Mouse (Mus musculus): ENCODE results near the gene Wdr70. TPM values are rescaled to one million over a fixed set of nuclear protein-coding genes. Genes with fewer than 3 reads are reported as not detected.

Gene Wdr70
- total RNA-seq, 1 experiment from 2014 or later = 30.0 TPM

DNA sequence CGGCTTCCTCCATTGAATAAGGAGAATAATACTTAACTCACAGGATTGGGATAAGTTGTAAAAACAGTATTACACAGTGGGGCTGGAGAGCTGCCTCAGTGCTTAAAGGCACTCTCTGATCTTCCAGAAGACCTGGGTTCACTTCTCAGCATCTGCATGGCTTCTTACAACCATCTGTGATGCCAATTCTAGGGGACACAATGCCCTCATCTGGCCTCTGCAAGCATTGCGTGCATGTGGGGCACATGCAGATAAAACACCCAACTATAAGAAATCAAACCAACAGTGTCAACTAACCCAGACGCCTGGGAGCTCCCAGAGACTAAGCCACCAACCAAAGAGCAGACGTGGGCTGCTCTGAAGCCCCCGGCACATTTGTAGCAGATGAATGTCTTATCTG, 60.6 kb downstream of the Wdr70 start:
- ATAC-seq (ENCODE audit: extremely low read depth, insufficient number of reproducible peaks, low FRiP score, poor library complexity, severe bottlenecking) = no peak

DNA sequence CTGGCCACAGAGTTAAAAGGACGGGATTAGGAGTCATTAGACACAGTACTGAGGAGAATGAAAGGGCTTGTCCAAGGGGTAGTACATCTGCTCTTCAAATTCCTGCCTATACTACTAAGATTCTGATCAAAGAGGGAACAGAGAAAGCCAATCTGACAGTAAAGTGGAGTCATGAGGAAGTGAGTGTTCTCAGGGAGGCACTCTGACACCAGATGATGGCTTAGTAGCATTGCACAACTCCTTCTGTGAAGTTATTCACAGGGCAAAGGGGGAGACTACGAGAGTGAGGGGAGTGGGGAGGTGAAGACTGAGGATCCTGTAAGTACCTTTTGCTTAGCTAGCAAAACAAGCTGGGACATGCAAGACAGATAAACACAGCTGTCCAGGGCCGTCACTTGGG, 61.2 kb downstream of the Wdr70 start:
- ATAC-seq (ENCODE audit: extremely low read depth, insufficient number of reproducible peaks, low FRiP score, poor library complexity, severe bottlenecking) = no peak

DNA sequence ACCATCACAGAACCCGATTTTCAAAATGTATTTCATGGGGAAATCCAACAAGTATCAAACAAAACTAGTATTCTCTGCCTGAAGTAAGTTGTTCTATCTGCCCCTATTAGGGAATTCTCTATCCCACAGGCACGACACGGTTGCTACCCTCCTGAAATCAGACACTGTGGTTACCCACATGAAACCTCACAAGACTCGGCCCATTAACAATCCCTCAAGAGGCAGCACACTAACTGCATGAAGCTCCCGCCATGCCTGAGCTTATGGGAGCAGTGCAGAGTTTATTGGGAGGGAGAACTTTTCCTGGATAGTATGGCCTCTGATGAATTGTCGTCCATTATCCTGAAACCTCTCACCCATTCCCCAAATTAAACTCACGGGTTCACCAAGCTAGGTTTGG, 67.8 kb downstream of the Wdr70 start:
- no peak for ATAC-seq (ENCODE audit: extremely low read depth, insufficient number of reproducible peaks, low FRiP score, poor library complexity, severe bottlenecking)

DNA sequence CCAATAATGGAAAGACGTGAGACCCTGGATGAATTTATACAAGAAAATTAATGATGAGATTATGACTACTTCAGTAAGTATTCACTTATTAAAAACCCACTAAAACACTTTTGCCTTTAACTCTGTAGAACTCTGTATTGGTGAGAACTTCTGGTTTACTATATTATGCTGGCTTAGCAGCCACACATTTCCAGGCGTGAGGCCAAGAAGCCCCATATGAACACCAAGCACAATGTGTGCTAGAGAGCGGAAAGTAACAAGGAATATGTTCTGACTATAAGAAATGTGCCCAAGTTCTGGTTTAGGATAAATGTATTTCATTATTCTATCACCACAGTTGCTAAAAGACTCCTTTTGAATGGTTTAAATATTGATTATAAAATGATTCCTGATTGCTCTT, 68.4 kb downstream of the Wdr70 start:
- ATAC-seq (ENCODE audit: extremely low read depth, insufficient number of reproducible peaks, low FRiP score, poor library complexity, severe bottlenecking) = no peak

DNA sequence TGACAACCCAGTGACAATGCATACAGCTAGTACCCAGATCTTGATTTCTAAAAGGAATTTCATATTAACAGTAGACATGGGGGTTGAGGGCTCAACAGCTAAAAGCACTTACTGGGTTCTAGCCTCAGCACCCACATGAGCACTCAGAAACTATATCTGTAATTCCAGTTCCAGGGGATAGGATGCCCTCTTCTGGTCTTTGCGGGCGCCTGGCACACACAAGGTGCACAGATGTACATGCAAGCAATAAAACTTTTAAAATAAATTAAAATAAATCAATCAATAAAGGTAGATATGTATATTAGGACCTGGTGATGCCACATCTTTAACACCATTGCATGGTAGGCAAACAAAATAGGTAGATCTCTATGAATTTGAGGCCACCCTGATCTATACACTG, 71.5 kb downstream of the Wdr70 start:
- no peak for ATAC-seq (ENCODE audit: extremely low read depth, insufficient number of reproducible peaks, low FRiP score, poor library complexity, severe bottlenecking)

DNA sequence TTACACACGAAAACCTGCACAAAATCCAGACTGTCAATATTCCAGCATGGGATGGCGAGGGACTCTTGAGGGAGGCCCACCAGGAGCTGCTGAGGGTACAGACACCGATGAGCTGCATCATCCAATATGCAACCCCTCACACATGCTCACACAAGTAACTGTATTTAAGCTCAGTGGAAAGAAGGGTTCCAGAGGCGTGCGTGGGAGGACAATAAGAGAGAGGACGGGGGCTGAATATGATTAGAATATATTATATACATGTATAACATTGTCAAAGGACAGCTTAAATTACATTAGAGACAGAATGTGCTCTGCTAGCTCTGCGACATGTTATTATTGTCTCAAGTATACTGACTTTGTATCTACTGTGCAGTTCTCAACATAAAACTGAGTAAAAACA, 87.6 kb downstream of the Wdr70 start:
- ATAC-seq (ENCODE audit: extremely low read depth, insufficient number of reproducible peaks, low FRiP score, poor library complexity, severe bottlenecking) = no peak

DNA sequence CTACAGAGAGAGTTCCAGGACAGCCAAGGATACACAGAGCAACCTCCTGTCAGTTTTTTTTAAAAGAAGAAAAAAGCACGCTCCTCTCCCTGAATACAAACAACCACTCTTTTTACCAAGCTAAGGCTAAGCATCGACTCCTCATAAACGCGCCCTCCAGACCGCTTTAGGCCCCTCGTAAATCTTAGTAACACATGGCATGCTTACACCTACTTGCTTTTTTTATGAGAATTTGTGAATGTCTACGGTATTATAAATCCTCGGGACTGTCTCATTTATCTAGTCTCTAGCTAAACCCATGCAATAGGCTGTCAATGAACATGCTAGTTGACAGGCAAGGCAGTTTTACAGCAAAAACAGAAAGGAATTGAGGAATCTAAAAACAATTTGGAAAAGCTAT, 91.6 kb downstream of the Wdr70 start:
- ATAC-seq (ENCODE audit: extremely low read depth, insufficient number of reproducible peaks, low FRiP score, poor library complexity, severe bottlenecking) = no peak

DNA sequence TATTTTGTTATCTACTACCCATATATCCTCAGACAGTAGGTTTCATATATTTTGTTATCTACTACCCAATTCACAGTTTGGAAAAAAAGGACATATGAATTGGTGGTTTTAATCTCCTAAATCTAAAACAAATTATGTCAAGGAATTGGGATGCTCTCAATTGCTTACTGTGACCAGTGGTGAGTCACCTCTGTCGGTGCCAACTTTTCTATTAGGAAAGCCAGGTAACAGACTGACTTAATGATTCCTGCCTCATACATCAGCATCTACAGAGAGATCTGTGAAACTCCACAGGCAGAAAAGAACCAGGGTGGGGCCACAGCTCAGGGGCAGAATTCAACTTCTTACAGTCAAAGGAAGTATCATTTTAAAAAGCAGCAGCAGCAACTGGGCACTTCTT, 93.0 kb downstream of the Wdr70 start:
- ATAC-seq (ENCODE audit: extremely low read depth, insufficient number of reproducible peaks, low FRiP score, poor library complexity, severe bottlenecking) = no peak

DNA sequence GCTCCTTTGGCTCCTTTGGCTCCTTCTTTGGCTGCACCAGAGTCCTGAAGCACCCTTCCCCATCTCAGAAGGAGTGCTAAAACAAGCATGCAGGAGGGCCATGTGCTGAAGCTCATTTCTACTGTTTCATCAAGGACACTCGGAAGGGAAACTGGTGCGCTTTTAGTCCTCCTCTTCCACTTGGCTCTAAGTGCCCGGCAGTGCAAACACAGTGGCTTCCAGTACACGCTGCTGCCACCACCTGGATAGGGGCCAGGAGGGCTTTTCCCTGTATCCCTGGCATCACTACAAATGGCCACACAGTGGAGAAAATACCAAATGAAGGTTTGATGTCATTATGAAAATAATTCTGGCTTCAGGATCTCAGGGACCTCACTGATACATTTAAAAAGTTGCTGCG, 93.5 kb downstream of the Wdr70 start:
- no peak for ATAC-seq (ENCODE audit: extremely low read depth, insufficient number of reproducible peaks, low FRiP score, poor library complexity, severe bottlenecking)

DNA sequence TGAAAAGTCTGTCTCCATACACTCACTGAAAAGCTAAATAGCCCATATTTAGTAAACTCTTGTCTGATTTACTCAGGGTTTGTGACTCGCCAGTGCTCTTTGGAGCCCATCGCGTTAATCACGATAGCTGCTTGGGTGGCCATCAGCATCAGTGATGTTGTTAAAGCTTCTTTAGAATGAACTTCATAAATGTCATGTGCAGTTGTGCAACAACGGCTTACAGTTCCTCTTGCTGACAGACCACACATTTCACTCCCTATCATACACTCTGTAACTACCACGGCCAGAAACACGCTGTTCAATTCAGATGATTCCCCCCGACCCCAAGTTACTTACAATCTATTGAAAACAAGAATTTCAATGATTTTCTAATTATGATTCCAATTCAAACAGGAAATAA, 95.2 kb downstream of the Wdr70 start:
- ATAC-seq (ENCODE audit: extremely low read depth, insufficient number of reproducible peaks, low FRiP score, poor library complexity, severe bottlenecking) = no peak

DNA sequence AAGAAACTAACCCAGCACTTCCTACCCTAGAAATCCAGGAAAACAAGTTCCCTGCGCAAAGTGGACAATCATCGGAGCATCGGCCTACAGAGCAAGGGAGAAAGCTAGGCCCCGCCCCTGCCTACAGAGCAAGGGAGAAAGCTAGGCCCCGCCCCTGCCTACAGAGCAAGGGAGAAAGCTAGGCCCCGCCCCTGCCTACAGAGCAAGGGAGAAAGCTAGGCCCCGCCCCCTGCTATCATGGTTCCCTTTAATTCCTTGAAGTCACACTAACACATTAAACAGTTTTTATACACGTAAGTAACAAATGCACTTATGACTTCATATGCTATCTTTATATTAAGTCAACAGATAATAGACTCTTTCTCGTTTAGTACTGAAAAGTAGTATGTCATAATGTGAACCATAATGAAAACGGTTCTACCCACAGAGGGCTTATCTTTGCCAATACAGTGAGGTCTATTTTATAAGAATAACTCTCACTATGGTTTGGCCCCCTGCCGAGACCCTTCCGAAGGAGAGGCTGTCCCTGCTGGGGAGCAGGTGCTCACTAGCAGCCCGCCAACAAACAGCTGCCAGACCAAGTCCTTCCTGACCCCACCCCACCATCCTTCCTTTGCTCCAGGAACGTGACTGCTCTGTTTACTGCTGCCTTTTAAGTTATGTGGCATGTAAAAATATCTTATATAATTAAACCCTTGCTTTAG, 100.0 kb downstream of the Wdr70 start:
- peak; percentile 55; the same call in 1 of the 2 replicates for ATAC-seq (ENCODE audit: extremely low read depth, insufficient number of reproducible peaks, low FRiP score, poor library complexity, severe bottlenecking)

DNA sequence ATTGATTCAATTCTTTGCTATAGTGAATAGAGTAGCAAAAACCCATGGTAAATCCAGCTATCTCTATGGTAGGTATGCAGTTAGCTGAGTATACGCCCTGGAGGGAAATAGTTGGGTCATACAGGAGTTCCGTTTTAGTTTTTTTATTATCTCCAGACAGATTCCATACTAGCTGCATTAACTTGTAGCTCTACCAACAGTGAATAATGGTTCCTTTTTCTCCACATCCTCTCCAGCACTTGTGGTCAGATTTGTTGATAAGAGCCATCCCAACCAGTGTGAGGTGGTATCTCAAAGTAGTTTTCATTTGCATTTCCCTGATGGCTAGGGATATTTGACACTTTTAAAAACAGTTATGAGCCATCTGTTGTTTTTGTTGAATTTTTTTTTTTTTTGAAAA, 100.9 kb downstream of the Wdr70 start:
- ATAC-seq (ENCODE audit: extremely low read depth, insufficient number of reproducible peaks, low FRiP score, poor library complexity, severe bottlenecking) = no peak

DNA sequence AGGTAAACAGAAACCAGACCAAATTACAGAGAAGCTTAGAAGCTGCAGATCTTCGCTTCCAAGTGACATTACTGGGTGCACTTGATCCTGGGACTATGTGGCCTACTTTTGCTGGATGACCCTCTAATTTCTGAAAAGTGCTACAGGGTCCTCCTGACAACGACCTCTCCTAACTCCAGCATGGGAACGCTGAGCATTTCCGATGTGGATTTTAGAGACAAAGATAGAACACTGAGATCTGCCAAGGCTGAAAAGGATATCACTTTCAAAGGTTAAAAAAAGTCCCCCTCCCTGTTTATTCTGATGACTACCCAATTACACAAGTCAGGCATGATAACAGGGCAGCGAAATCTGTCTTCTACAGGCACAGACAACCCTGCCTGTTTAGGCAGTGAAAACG, 105.3 kb downstream of the Wdr70 start:
- no peak for ATAC-seq (ENCODE audit: extremely low read depth, insufficient number of reproducible peaks, low FRiP score, poor library complexity, severe bottlenecking)

DNA sequence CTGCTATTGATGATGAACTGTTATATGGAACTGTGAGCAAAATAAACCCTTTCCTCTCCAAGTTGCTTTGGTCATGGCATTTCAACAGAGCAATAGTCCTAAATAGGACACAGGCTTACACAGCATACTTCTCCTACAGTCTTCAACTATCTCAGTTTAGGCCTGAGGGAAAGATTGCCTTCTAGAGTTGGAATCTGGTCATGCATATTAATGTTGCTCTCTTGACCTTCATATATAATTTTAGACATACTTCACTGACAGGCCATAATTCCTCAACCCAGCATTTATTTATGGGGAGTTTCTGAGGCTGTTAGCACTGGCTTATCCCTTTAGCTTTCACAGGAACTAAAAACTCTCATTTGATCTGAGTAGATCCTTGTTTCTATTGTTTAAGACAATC, 108.9 kb downstream of the Wdr70 start:
- ATAC-seq (ENCODE audit: extremely low read depth, insufficient number of reproducible peaks, low FRiP score, poor library complexity, severe bottlenecking) = no peak

DNA sequence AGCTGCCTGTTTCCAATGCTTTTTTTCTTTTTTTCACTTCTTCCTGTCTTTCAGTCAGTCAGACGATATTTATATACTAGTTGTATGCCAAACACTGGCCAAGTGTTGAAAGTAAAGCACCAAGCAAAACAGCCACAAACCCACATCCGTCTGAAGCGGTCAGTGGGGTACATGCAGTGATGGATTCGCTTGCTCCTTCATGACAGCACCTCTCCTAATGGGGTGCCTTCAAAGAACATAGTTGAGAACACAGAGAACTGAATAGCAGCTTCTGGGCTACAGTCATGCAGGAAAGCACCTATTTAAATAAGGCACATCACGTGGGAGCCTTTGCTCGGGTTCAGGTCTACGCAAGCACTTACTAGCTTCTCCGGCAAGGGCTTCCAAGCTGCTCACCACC, 111.6 kb downstream of the Wdr70 start:
- no peak for ATAC-seq (ENCODE audit: extremely low read depth, insufficient number of reproducible peaks, low FRiP score, poor library complexity, severe bottlenecking)

DNA sequence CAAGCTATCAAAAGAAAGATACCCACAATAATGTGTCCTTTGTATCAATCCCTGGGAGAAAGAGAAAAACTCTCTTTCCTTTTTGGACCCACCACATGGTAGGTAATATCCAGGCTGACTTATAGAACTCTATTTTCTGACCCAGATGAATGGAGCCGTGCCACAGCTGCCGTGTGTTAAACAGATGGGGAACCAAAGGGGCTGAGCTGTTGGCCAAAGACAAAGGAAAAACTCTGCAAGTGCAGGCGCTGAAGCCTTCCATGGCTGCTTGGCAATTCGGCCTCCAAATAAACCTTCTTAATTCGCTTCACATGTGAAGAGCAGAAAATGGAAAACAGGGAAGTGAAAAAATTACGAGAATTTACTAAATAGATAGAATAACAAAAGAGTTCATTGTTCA, 112.7 kb downstream of the Wdr70 start:
- ATAC-seq (ENCODE audit: extremely low read depth, insufficient number of reproducible peaks, low FRiP score, poor library complexity, severe bottlenecking) = no peak

DNA sequence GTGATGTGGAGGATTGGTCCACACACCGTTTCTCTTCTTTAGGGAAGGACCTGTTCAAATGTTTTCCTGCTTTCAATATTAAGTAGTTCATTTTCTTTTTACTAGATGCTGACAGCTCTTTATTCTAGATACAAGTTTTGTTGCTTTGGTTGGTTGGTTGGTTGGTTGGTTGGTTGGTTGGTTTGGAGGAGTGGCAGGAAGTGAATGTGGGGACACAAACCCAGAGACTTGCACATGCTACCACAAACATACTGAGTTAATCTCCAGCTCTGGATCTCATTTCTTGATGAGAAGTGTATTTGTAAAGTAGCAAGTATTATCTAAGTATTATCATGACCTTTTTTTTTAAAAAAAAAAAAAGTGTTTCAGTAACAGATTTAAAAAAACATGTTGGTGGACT, 120.4 kb downstream of the Wdr70 start:
- no peak for ATAC-seq (ENCODE audit: extremely low read depth, insufficient number of reproducible peaks, low FRiP score, poor library complexity, severe bottlenecking)

DNA sequence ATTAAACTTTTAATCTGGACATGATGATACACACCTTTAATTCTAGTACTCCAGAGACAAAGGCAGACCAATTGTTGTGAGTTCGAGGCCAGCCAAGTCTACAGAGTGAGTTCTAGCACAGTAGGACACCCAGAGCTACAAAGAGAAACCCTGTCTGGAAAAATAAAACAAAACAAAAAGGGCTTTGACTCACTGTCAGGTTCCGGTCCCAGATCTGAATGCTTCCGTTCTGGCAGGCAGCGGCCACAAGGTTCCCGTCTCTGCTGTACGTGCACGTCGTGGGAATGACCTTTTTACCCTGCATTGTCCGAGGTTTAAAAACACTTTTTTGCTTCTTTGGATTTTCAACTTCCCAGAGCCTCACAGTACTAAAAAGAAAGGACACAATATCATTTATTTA, 122.2 kb downstream of the Wdr70 start:
- ATAC-seq (ENCODE audit: extremely low read depth, insufficient number of reproducible peaks, low FRiP score, poor library complexity, severe bottlenecking) = no peak

DNA sequence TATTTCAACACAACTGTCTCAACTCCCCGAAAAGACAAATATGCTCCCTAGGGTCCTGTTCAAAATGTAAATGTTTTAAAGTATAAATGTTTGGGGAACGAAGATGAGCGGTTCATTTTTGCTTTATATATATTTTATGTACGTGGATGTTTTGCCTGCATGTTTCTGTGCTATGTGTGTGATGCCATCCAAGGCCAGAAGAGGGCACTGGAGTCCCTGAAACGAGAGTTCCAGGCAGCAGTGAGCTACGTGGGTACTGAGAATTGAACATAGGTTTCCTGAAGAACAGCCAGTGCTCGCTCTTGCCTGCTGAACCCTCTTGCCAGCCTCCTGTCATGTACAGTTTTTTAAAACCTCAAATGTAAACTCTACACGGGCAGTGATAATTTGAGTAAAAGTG, 124.6 kb downstream of the Wdr70 start:
- ATAC-seq (ENCODE audit: extremely low read depth, insufficient number of reproducible peaks, low FRiP score, poor library complexity, severe bottlenecking) = no peak

DNA sequence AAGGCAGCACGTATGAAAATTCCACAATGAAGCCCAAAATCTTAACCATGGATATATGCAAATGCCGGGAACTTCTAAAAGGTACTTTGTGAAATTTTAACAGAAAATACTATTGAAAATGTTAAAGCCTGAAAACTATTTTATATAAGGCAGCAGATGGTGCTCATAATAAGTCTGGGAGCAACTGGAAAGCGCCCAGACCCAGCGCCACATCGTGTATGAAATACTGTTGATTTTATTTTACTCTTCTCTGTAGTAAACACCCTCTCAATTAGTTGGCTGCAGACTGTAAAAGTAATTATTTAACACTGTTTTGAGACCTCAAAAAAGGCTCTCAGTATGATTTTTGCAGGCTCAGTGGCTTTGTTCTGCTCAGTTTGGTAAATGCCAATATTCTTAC, 126.5 kb downstream of the Wdr70 start:
- ATAC-seq (ENCODE audit: extremely low read depth, insufficient number of reproducible peaks, low FRiP score, poor library complexity, severe bottlenecking) = no peak

DNA sequence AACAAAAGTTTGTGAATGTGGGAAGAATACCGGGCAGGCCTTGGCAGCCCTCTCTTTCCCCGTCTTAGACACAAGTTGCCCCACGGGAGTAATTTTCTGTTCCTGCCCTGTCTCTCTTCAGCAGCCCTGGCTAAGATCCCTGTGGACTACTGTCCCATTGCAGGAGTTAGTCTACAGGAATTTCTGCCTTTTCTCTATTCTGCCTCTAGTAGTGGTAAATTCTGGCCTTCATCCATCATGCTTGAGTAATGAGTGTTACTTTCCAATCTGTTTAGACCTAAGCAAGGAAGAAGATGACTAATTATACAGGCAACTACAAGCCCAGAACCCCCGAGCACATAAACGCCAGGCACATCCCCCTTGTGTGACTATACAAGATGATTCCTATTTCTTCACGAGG, 136.2 kb downstream of the Wdr70 start:
- no peak for ATAC-seq (ENCODE audit: extremely low read depth, insufficient number of reproducible peaks, low FRiP score, poor library complexity, severe bottlenecking)
